Mouse (Mus musculus) cerebellum, adult 9-11 months (tissue): ENCODE data around the gene Ube4b.
A peak's percentile ranks its signal among the peaks of the same experiment; 100 is the strongest.

Source experiments
- DNase-seq: peaks from one replicate; pipeline ENCODE4 v3.0.0; 2022

Gene Ube4b

DNA sequence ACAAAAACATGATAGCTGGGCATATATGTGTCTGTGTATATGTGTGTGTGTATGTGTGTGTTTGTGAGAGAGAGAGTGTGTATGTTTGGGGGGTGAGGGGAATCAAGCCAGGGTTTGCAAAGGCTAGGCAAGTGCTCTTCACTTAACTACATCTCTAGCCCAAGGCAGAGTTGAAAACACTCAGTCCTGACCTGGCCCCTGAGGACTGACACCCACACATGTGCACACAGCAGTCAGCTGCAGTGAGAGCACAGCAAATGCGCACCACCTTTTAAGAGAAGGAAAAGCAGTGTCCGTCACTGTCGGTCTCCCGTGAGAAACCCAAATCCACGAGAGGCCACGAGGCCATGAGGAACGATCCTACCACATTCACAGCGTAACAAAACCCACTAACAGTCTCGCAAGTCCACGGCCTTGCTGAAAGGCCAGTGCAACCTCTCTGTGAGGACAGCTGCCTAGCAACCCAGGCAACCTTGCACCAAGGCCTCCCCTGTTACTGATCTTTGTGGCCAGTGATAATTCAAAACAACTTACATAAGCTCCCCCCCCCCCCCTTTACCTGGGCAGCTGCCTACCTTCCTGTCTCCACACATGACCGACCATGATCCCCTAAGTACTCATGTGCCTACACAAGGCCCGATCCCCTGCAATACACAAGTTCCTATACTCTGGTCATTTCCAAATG, 33.1 kb downstream of the Ube4b start:
- no peak for DNase-seq

DNA sequence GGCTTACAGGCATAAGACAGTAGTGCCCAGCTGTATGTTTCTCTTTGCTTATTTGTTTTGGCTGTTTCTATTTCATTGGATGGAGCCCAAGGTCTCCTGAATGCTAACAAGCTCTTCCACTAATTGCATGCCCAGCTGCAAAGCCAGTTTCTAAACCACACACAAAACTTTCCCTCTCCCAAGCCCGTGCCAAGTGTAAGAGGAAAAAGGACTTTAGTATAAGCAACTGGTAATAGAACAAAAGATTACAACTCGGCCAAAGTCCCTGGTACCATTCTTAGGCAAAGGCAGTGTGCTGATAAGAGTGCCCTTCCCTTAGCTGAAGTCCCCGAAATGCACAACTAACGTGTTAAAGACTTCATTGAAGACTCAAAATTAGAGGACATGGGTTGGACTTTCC, 34.2 kb downstream of the Ube4b start:
- DNase-seq = no peak

DNA sequence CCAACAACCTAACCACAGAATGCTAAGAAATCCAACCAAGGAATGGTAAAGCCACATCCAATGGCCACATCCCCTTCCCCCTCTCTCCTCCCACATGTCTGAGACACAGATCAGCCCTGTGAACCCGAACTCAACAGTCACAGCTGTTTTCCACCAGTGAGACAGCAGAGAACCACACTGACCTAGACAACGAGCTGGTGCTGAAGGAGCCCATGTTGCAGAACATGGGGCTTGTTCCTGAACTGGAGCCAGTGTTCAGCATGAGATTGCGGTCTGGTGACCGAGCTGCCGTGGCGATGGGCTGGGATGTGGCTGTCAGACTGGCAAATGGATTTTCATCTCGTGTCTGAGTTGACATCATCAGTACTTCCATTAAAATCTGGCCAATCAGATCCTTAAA, 45.5 kb downstream of the Ube4b start:
- DNase-seq = no peak

DNA sequence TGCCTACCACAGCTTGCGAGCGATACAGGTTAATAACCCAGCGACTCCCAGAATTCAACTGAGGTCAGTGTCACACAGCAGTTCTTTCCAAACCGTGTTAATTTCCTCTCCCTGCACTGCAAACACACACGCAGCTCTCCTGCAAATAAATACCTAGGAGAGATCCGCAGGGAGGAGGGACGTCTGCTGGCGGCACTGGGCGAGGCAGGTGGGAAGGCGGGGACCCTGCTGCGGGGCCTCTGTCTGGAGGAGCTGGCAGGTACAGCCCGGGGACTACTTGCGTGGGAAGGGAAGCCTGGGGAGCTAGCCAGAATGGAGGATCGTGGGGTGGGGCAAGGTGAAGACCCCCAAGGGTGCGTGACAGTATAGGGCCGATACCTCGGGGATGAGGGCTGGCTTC, 46.7 kb downstream of the Ube4b start:
- DNase-seq = no peak

DNA sequence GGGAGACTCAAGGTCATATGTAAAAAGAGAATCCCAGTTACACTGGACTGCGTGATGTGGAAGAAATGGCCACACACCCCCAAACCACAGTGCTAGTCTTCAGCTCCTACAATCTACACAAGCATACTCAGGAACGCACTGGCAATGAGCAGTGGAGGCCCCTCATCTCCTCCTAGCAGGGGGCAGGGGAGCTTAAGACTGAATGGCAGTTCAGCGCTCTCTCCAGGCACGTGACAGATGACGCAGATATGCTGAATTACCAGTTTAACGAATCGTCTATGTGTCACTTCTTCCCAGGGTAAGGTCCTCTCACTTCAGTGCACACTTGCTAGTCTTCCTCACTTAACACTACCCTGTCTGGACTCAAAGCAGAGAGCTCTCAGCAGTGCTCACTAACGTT, 47.7 kb downstream of the Ube4b start:
- DNase-seq = no peak

DNA sequence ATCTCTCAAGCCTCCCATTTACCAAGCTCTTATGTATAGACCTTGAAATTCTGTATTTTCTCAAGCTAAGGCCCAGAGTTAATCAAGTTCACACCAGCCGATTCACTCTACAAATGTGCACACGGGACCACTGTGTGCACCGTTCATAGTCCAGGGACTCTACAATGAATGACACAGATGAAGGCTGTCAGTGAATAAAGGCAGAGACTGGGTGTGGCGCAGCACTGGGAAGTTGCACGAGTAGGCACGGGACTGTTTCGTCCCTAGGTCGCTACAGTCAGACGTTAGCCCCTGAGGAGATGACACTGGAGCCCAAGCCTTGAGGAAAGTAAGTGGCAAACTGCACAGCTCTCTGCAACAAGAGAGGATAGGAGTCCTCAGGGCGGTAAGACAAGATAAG, 50.5 kb downstream of the Ube4b start:
- DNase-seq = no peak

DNA sequence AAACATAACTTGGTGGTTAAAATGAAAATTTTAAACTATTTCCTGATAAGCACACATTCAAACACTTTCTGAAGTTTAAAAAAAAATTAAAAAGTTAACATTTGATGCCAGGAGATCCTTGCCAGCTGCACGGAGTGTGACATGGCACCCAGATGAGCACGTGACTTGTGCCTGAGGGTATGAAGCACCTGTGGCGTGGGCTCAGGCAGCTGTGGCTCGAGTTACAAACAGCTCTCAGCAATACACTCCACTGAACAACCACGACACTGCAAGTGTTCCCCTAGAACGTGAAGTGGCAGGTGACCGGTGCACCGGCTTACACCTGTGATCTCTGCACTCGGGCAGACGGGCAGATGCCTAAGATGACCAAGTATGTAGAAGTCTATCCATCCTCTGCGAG, 51.9 kb downstream of the Ube4b start:
- DNase-seq = no peak

DNA sequence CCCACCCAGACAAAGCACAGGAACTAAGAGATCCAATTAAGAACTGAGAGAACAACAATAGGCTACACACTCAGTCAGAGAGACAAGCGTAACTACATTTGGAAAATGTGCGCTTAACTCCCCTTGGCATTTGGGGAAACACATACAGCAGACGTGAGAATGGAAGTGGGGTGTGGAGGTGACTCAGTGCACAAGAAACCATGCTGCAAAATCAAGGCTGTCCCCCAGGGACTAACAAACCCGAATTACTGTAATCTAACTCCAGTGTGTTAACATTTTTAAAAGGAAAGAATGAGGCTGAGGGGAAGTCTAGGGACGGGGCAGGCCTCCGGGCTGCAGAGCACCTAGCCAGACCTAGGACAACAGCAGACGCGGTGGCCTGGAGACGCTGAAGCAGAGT, 52.6 kb downstream of the Ube4b start:
- no peak for DNase-seq

DNA sequence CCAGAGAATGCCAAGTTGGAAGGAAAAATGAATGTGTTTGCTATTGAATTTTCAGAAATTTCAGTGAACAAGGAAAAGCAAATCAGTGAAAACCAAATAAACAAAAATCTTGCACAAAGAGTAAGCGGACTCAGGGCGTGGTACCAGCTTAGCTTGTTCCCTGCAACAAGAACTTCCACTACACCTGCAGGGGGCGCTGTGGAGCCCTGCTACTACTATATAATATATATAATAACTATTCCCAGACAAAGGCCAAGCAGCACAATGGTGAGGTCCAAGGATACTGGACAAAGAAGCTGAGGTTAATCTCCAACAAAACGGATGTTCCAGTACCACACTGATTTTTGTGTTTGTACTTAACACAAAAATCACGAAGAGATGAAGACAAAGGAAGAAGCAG, 53.1 kb downstream of the Ube4b start:
- DNase-seq = peak; percentile 47

DNA sequence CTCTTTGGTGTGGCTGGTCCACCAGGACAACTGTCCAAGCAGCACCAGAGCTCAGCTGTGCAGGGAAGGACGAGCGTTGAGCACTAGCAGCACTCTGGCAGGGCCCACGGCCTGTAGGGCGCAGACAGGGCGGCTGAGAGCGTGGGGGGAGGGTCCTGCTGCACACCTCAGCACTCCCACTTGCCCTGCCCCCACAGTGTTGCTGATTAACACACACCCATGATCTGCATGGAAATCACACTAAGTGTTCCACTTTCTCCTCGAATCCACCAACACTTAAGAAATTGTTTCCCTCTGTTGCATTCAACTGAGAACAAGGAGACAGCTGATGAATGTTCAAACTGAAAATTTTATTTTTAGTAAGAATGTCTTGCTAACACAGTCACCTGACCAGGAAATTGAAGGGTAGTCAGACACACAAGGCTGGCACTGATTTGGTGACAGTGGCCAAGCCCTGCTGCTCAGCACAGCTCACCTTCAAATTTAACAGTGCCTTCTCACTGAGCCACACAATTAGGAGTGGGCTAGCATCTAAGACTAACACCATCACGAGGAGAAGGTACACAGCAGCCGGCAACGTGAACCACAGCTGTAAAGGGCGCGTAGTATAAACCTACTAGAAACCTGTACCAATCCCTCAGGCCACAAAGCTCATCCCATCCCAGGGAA, 60.7 kb downstream of the Ube4b start:
- no peak for DNase-seq

DNA sequence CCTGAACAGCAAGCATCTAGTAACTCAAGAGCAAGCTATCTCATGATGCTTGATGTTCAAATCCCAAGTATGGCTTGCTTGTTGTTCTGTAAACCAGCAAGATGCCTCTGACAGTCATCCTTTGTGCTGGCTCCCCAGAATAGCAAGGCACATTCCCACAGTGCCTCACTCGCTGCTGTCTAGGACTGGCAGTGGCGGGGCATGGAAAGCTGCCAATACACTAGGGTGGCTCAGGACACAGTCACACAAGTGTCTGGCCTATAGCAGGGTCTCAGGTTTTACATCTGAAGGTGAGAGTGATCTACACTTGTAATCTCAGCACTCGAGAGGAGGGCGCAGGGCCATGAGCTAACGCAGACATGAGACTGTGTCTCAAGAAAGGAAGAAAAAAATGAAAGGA, 61.7 kb downstream of the Ube4b start:
- DNase-seq = peak; percentile 56

DNA sequence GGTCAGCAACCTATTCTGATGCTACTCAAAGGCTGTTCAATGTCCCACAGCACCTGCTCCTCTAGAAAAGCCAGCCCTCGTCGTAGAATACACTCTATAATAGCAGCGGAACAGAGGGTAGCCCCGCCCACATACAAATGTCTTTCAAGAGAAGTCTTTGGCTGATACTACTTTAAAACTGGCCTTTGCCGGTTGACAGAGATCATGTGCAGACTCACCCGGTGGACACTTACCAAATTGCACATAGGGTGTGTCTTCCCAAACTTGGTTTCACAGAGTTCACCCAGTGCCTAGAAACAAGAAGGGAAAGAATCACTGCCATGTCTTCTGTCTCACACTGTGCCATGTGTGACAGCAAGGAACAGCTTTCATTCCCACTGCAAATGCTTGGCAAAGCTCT, 65.5 kb downstream of the Ube4b start:
- DNase-seq = no peak

DNA sequence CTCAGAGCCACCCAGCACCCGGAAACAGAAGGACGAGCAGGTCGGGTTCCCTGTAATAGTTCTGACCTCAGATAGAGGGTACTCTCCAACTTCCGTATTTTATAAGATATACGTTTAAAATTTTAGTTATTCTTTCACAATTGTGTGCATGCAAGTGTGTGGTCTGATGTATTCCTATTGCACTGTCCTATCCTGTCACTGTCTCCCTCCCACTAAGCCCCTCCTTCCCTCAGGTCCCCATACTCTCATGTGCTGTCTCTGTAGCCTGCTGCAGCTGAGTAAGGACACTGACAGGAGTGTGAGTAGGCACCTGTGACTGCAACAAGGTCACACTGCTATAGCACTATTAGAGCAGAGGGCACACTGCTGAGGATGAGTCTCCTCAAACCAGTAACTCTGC, 65.9 kb downstream of the Ube4b start:
- DNase-seq = no peak

DNA sequence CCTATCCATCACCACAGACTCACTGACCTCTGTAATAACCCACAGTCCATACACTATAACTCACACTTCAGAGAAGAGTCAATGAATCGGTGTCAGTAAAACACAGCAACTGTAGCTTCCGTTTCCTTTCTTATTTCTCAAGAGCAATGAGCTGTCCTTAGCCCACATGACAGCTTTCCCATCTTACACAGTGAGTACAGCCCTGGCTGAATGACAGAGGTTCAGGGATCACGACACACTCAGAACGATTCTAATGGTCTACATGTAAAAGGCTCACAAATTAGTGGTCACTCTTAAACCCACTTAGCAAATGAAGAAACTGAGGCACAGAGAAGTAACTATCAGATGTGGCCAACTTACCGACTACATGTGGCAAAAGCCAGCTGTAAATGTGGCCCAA, 68.6 kb downstream of the Ube4b start:
- DNase-seq = no peak

DNA sequence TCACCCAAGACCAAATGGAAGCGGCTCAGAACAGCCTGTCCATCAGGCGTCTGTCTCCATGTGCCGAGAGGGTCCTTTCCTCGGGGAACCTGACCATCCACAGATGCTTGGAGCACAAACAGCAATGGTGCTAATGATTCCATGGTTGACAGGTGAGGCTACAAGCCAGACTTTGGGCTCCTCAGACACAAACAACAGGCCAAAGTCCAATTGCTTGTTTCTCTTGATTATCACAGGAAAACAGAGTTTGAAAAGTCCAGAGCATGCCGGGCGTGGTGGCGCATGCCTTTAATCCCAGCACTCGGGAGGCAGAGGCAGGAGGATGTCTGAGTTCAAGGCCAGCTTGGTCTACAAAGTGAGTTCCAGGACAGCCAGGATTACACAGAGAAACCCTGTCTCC, 71.9 kb downstream of the Ube4b start:
- no peak for DNase-seq

DNA sequence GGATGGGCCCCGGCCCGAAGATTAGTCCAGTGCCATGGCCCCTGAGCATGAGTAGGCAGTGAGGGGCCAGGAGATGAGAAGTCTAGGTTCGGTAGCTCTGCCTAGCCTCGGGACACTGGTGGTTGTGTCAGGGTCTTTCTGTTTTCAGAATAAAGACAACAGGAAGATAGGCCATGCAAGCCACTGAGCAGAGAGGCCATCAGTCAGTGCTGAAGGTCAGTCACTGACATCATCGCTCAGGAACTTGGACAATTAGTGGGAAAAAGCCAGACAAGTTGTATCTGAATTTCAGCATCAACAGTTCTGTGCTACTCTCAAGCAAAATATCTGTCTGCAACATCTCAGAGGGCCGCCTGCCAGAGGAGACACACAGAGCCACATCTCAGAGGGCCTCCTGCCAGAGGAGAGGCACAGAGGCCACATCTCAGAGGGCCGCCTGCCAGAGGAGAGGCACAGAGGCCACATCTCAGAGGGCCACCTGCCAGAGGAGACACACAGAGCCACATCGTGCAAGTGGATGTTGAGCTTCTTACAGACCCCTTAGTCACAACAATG, 74.9 kb downstream of the Ube4b start:
- DNase-seq = no peak

DNA sequence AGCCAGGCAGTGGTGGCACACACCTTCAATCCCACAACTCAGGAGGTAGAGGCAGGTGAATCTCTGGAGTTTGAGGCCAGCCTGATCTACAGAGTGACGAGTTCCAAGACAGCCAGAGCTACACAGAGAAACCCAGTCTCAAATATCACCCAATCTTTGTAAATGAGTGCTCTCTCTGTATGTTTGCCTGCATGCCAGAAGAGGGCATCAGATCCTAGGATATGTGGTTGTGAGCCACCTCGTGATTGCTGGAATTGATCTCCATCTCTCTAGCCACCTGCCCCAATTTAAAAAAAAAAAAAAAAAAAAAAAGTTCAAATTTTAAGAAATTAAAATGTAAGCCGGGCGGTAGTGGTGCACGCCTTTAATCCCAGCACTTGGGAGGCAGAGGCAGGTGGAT, 77.6 kb downstream of the Ube4b start:
- DNase-seq = no peak

DNA sequence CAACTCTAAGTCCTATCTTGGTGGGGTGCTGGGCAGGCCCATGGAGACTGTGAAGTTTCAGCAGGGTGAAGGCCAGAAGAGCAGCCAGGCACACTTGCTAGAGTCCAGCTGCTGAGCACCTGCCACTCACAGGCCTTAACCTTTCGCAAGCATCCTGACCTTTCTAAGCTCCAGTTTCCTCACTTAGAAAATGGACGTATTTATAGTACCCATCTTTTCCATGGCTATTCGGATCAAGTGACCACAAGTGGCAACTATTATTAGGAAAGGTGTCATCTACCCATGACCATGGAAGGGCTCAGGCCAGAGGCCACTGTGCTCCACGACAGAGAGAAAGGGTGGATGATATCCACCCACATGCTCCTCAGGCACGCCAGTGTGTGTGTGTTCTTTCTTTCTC, 80.7 kb downstream of the Ube4b start:
- DNase-seq = no peak

DNA sequence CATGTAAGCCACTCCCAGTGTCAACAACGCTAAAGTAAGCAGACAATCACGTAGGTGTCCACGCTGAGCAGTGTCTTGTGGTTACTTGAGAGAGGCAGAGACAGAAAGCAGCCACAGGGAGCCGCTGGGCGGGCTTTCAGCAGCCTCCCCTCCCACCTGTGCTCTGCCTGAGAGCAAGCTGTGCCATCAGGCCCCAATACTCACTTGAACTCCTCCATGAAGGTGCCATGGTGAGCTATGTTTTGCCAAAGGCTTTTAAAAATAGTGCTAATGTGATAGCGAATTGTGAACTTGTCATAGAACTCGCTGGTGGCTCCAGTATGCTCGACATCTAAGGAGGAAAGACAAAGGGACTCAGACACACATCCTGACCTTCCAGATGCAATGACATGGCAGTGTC, 82.2 kb downstream of the Ube4b start:
- no peak for DNase-seq

DNA sequence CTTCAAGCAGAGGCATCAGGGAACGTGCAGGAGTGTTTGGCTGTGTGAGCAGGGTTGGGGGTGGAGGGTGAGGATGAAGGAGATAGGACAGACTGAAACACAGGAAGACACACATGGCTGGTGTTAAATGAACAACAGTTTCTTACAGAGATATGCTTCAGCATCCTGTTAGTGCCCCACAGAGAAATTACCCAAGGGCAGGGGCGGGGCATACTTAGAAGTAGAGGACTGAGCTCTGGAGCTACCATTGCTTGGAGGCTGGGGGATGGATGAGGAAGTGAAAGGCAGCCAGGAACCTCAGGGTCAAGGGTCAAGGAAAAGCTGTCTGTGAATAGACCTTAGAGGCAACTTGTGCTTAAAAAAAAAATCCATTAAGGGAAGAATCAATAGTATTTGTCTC, 85.9 kb downstream of the Ube4b start:
- DNase-seq = no peak

DNA sequence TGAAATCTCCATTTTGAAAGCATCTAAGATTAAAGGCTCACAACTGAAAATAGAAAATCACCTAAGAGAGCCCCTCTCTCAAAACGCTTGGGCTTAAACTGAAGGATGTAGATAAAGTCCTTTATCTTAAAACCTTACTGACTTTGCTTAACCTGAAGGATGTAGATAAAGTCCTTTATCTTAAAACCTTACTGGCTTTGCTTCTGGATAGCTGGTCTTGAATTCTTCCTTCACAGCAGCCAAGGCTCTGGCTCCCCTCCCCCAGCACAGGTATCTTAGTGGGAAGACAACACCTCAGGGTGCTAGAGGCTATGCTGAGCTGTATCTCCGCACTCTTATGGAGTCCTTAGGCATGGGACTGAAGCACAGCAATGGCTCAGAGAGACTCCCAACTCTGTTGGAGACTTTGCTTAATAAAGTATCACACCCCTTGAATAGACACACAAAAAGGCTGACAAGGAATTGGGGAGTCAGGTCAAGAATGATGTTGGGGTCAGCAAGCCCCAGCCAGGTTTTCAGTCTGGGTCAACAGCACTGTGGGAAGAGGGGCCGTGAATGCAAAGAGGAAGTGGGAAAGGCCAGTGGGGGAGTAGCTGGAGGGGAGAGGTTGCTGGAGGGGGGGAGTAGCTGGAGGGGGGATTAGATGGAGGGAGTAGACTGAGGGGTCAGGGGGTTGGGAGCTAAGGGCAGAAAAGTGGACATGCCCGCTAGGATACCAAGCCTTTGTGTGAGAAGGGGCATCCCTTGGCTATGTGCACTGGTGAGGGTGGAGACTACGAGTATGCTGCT, 86.9 kb downstream of the Ube4b start:
- no peak for DNase-seq

DNA sequence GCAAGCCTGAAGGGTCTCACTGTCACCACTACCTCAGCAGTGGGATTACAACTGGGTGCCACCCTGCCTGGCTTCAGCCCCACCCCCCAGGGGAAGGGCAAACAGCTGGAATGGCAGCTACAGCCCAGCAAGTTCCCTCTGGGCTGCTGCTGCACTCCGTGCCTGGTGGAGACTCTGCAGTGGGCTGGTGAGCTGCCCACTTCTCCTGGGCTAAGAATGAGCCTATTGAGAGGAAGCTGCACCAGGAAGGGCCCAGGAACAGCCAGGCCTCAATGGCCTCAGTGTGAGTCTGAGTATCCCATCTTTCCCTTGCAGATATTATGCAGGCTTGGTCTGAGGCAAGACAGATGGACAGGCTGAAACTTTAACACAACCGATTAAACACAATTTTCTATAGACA, 88.4 kb downstream of the Ube4b start:
- peak; percentile 44 for DNase-seq

DNA sequence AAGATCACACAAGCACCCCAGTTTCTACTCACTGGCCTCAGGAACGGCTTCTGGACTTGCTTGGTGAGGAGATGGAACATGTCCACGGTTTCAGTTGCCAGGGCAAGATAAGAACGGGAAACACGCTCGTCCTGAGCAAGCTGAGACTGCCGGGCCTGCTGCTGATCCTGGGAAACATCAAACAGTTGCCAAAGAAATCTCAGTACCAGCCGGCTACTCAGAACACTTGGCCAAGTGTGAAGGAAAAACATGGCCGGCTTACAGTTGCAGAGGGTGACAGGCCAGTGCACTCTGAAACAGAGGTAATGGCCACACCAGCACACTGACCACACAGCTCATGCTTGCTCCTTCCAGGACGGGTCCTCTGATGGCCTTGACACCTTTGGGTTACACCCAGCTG, 89.2 kb downstream of the Ube4b start:
- DNase-seq = peak; percentile 61

DNA sequence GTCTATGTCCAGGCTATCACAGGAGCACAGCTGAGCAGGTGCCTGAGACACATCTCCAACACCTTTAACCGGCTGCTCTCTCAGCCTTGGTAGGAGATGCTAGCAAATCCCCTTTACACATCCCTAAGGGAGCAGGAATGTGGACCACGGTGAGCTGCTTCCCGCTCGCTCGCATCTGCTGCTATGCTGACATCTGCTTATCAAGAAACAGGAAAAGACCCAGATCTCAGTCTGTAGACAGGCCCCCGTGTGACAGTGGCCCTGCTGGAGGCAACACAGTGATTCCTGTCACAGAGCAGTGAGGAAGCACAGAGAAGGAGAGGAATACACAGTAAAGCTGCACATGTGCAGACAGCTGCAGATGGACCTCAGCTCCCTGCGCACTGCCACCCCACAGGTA, 90.2 kb downstream of the Ube4b start:
- no peak for DNase-seq
